Mouse (Mus musculus): ENCODE measurements around the gene Pde8b. TPM values are rescaled to one million over a fixed set of nuclear protein-coding genes. Genes with fewer than 3 reads are reported as not detected.

Pde8b gene
- polyA plus RNA-seq, 1 experiment from 2014 or later = 1.9 TPM

GRCm38 (mm10) chr13:95174253-95174652 lies 75.9 kb downstream of the Pde8b start:
- Histone ChIP-seq H3K36me3 (no peaks in the 10 kb centered on the region), H3K4me3 (no peak overlapping the region), H3K27me3 (ENCODE audit: insufficient read depth, poor library complexity, severe bottlenecking) (no peaks in the 10 kb centered on the region), H3K27ac (no peak overlapping the region), H3K4me1 (replicated peaks) (peaks cover 3% of the 10 kb centered on the region; the same call in 1 of the 2 replicates), H3K9me3 (no peaks in the 10 kb centered on the region)
- WGBS = 85% methylated on average over 6 of the region's 6 CpGs
- no peak for DNase-seq (ENCODE audit: low spot score)

- Histone ChIP-seq H3K4me1 (replicated peaks) (peaks cover 3% of the 10 kb centered on the region; the same call in 1 of the 2 replicates), H3K4me3 (no peak overlapping the region), H3K36me3 (no peaks in the 10 kb centered on the region), H3K27ac (no peak overlapping the region), H3K9me3 (no peaks in the 10 kb centered on the region), H3K27me3 (ENCODE audit: insufficient read depth, poor library complexity, severe bottlenecking) (no peaks in the 10 kb centered on the region)
- DNase-seq (ENCODE audit: low spot score) = no peak
- WGBS = 95% methylated on average over 4 of the region's 4 CpGs
Measured at GRCm38 (mm10) chr13:95172346-95172745, 77.8 kb downstream of the Pde8b start.

- Histone ChIP-seq H3K9me3 (no peaks in the 10 kb centered on the region), H3K27ac (no peak overlapping the region), H3K4me1 (replicated peaks) (0 out of 2 replicates have a peak, but pooled peaks cover 3% of the 10 kb centered on the region), H3K27me3 (ENCODE audit: insufficient read depth, poor library complexity, severe bottlenecking) (no peaks in the 10 kb centered on the region), H3K36me3 (no peaks in the 10 kb centered on the region), H3K4me3 (no peak overlapping the region)
- WGBS = 90% methylated on average over 3 of the region's 3 CpGs
- no peak for DNase-seq (ENCODE audit: low spot score)
Measured at GRCm38 (mm10) chr13:95160211-95160610, 89.9 kb downstream of the Pde8b start.

- no peak overlapping the region for H3K4me3 ChIP-seq
- 0 out of 2 replicates have a peak, but pooled peaks cover 3% of the 10 kb centered on the region for H3K4me1 ChIP-seq (replicated peaks)
- no peak overlapping the region for H3K27ac ChIP-seq
- no peaks in the 10 kb centered on the region for H3K36me3 ChIP-seq
- 89% methylated on average over 7 of the region's 7 CpGs for WGBS
- H3K9me3 ChIP-seq = no peaks in the 10 kb centered on the region
- no peaks in the 10 kb centered on the region for H3K27me3 ChIP-seq (ENCODE audit: insufficient read depth, poor library complexity, severe bottlenecking)
- DNase-seq (ENCODE audit: low spot score) = no peak
Measured at GRCm38 (mm10) chr13:95158986-95159385, 91.2 kb downstream of the Pde8b start.

- H3K9me3 ChIP-seq = no peaks in the 10 kb centered on the region; the same call in 1 of the 2 replicates
Measured at GRCm38 (mm10) chr13:95144746-95145145, 105.4 kb downstream of the Pde8b start.

GRCm38 (mm10) chr13:95140460-95141079 lies 109.6 kb downstream of the Pde8b start:
- no peak overlapping the region for H3K4me3 ChIP-seq
- H3K36me3 ChIP-seq = no peaks in the 10 kb centered on the region
- no peak overlapping the region for H3K27ac ChIP-seq
- WGBS = 78% methylated on average over 4 of the region's 4 CpGs
- no peaks in the 10 kb centered on the region for H3K27me3 ChIP-seq (ENCODE audit: insufficient read depth, poor library complexity, severe bottlenecking)
- no peak for DNase-seq (ENCODE audit: low spot score)
- H3K4me1 ChIP-seq (replicated peaks) = no peaks in the 10 kb centered on the region
- no peaks in the 10 kb centered on the region; the same call in 1 of the 2 replicates for H3K9me3 ChIP-seq

More at GRCm38 (mm10) chr13:95144746-95145145, 105.4 kb downstream of the Pde8b start:
- H3K27ac ChIP-seq = no peak overlapping the region
- no peak for DNase-seq (ENCODE audit: low spot score)
- H3K4me1 ChIP-seq (replicated peaks) = no peaks in the 10 kb centered on the region
- no peak overlapping the region for H3K4me3 ChIP-seq
- H3K36me3 ChIP-seq = no peaks in the 10 kb centered on the region
- H3K27me3 ChIP-seq (ENCODE audit: insufficient read depth, poor library complexity, severe bottlenecking) = no peaks in the 10 kb centered on the region

- DNase-seq (ENCODE audit: low spot score) = no peak
- Histone ChIP-seq H3K27ac (no peak overlapping the region), H3K9me3 (no peaks in the 10 kb centered on the region), H3K4me1 (replicated peaks) (peaks cover 13% of the 10 kb centered on the region), H3K4me3 (no peak overlapping the region), H3K36me3 (no peaks in the 10 kb centered on the region), H3K27me3 (ENCODE audit: insufficient read depth, poor library complexity, severe bottlenecking) (no peaks in the 10 kb centered on the region)
- 92% methylated on average over 7 of the region's 7 CpGs for WGBS
Measured at GRCm38 (mm10) chr13:95135326-95136150, 114.6 kb downstream of the Pde8b start.

- H3K4me3 ChIP-seq = no peak overlapping the region
- H3K4me1 ChIP-seq (replicated peaks) = peaks cover 15% of the 10 kb centered on the region
- no peaks in the 10 kb centered on the region for H3K36me3 ChIP-seq
- WGBS = 35% methylated on average over 4 of the region's 4 CpGs
- H3K27ac ChIP-seq = peak overlapping the region; percentile 56; the same call in 1 of the 2 replicates
- no peaks in the 10 kb centered on the region for H3K27me3 ChIP-seq (ENCODE audit: insufficient read depth, poor library complexity, severe bottlenecking)
- no peaks in the 10 kb centered on the region for H3K9me3 ChIP-seq
- no peak for DNase-seq (ENCODE audit: low spot score)
Measured at GRCm38 (mm10) chr13:95131848-95132247, 118.3 kb downstream of the Pde8b start.

- peak; percentile 36 for DNase-seq (ENCODE audit: low spot score)
- no peaks in the 10 kb centered on the region for H3K36me3 ChIP-seq
- H3K4me1 ChIP-seq (replicated peaks) = peaks cover 15% of the 10 kb centered on the region
- H3K4me3 ChIP-seq = no peak overlapping the region
- H3K9me3 ChIP-seq = no peaks in the 10 kb centered on the region
- 16% methylated on average over 1 of the region's 1 CpGs for WGBS
- H3K27ac ChIP-seq = peak overlapping the region; percentile 59; the same call in 1 of the 2 replicates
- no peaks in the 10 kb centered on the region for H3K27me3 ChIP-seq (ENCODE audit: insufficient read depth, poor library complexity, severe bottlenecking)
Measured at GRCm38 (mm10) chr13:95131041-95131440, 119.1 kb downstream of the Pde8b start.

GRCm38 (mm10) chr13:95127288-95127687 lies 122.8 kb downstream of the Pde8b start:
- DNase-seq (ENCODE audit: low spot score) = no peak
- no peak overlapping the region for H3K4me3 ChIP-seq
- no peaks in the 10 kb centered on the region for H3K27me3 ChIP-seq (ENCODE audit: insufficient read depth, poor library complexity, severe bottlenecking)
- no peaks in the 10 kb centered on the region for H3K36me3 ChIP-seq
- H3K27ac ChIP-seq = no peak overlapping the region
- no peaks in the 10 kb centered on the region for H3K9me3 ChIP-seq
- peaks cover 15% of the 10 kb centered on the region for H3K4me1 ChIP-seq (replicated peaks)
- WGBS = 78% methylated on average over 10 of the region's 10 CpGs

- H3K4me1 ChIP-seq (replicated peaks) = peaks cover 13% of the 10 kb centered on the region
- H3K4me3 ChIP-seq = no peak overlapping the region
- no peak for DNase-seq (ENCODE audit: low spot score)
- no peaks in the 10 kb centered on the region for H3K9me3 ChIP-seq
- H3K27ac ChIP-seq = no peak overlapping the region
- 91% methylated on average over 10 of the region's 10 CpGs for WGBS
- H3K36me3 ChIP-seq = no peaks in the 10 kb centered on the region
- no peaks in the 10 kb centered on the region for H3K27me3 ChIP-seq (ENCODE audit: insufficient read depth, poor library complexity, severe bottlenecking)
Measured at GRCm38 (mm10) chr13:95126801-95127200, 123.3 kb downstream of the Pde8b start.

GRCm38 (mm10) chr13:95125546-95126215 lies 124.5 kb downstream of the Pde8b start:
- H3K27me3 ChIP-seq (ENCODE audit: insufficient read depth, poor library complexity, severe bottlenecking) = no peaks in the 10 kb centered on the region
- peaks cover 3% of the 10 kb centered on the region; the same call in 1 of the 2 replicates for H3K4me1 ChIP-seq (replicated peaks)
- no peak overlapping the region for H3K27ac ChIP-seq
- no peaks in the 10 kb centered on the region for H3K9me3 ChIP-seq
- H3K36me3 ChIP-seq = no peaks in the 10 kb centered on the region
- H3K4me3 ChIP-seq = no peak overlapping the region
- WGBS = 92% methylated on average over 4 of the region's 4 CpGs
- no peak for DNase-seq (ENCODE audit: low spot score)

- Histone ChIP-seq H3K9me3 (no peaks in the 10 kb centered on the region), H3K27me3 (ENCODE audit: insufficient read depth, poor library complexity, severe bottlenecking) (no peaks in the 10 kb centered on the region), H3K4me1 (replicated peaks) (no peaks in the 10 kb centered on the region), H3K36me3 (no peaks in the 10 kb centered on the region), H3K4me3 (no peak overlapping the region), H3K27ac (no peak overlapping the region)
- WGBS = 91% methylated on average over 4 of the region's 4 CpGs
- no peak for DNase-seq (ENCODE audit: low spot score)
Measured at GRCm38 (mm10) chr13:95120570-95120969, 129.6 kb downstream of the Pde8b start.

Data from hindbrain, embryonic 10.5 days (tissue).